Mouse (Mus musculus): ENCODE results near the gene Cadm2.

- TF ChIP-seq CTCF (IDR thresholded peaks at IDR 0.05; ENCODE audit: borderline replicate concordance, extremely low read depth, insufficient read depth, insufficient read length) (no peak), POLR2A (IDR thresholded peaks at IDR 0.05; ENCODE audit: borderline replicate concordance, extremely low read depth, insufficient read depth, insufficient read length, poor library complexity, severe bottlenecking) (no peak)
These were observed 1.9 kb downstream of the Cadm2 start for GRCm38 (mm10) chr16:67618817-67619216.

All from brain, embryonic 14.5 days (tissue).